38 mouse cellular contexts compared by ENCODE assay signal in the genomic region with DNA sequence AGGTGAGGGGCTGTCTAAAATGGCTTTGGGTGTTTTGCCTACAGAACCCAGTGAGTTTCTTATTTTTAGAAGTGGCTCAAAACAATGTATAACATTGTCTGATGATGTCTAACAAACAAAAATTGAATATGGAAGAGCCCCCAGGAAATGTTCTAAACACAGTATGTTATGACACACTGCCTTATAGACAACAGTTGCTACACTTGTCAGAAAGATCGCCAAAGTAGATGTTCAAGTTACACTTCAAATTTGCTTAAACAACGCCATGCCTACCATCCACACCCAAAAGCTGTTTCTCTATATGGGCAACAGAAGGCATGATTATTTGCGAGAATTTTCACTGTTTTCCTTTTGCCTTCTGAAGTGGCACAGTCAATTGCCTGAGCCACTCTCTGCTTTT. TPM values are rescaled to one million over a fixed set of nuclear protein-coding genes. Genes with fewer than 3 reads are reported as not detected.
"Had no signal": no experiment of that assay in that cellular context is flagged by ENCODE, and none has a peak within 500 bp of the region (broad histone marks: within the 10 kb centered on the region; RNA-seq: fewer than 3 reads in every experiment).

No protein-coding gene starts in this region.

- H3K9ac ChIP-seq: limb, embryonic 12.5 days; limb, embryonic 13.5 days; limb, embryonic 15.5 days; liver, embryonic 12.5 days; liver, embryonic 13.5 days; liver, embryonic 14.5 days; liver, embryonic 15.5 days; liver, postnatal 0 days; lung, embryonic 14.5 days; lung, embryonic 15.5 days; midbrain, embryonic 12.5 days; midbrain, embryonic 13.5 days; midbrain, embryonic 15.5 days; neural tube, embryonic 12.5 days; neural tube, embryonic 13.5 days had no signal

- H3K9me3 ChIP-seq: limb, embryonic 10.5 days; limb, embryonic 12.5 days; limb, embryonic 13.5 days; limb, embryonic 15.5 days; liver, embryonic 12.5 days; liver, embryonic 13.5 days; liver, embryonic 15.5 days; lung, embryonic 15.5 days; megakaryocyte, embryonic 14.5 days; midbrain, embryonic 10.5 days; midbrain, embryonic 12.5 days; midbrain, embryonic 13.5 days; midbrain, embryonic 15.5 days; neural tube, embryonic 12.5 days; neural tube, embryonic 13.5 days had no signal

- ATAC-seq: liver, embryonic 12.5 days; liver, postnatal 0 days; lung, postnatal 0 days; midbrain, embryonic 13.5 days; midbrain, embryonic 15.5 days; midbrain, embryonic 16.5 days had no signal

- H3K4me2 ChIP-seq: limb, embryonic 12.5 days; limb, embryonic 13.5 days; limb, embryonic 15.5 days; liver, embryonic 11.5 days; liver, embryonic 12.5 days; liver, embryonic 13.5 days; liver, embryonic 15.5 days; lung, embryonic 14.5 days; lung, embryonic 15.5 days; midbrain, embryonic 12.5 days; midbrain, embryonic 13.5 days; midbrain, embryonic 15.5 days; neural tube, embryonic 12.5 days; neural tube, embryonic 13.5 days had no signal

- H3K36me3 ChIP-seq: limb, embryonic 10.5 days; limb, embryonic 12.5 days; limb, embryonic 13.5 days; limb, embryonic 15.5 days; liver, embryonic 12.5 days; liver, embryonic 13.5 days; liver, embryonic 15.5 days; lung, embryonic 15.5 days; midbrain, embryonic 10.5 days; midbrain, embryonic 12.5 days; midbrain, embryonic 15.5 days; neural tube, embryonic 12.5 days; neural tube, embryonic 13.5 days had no signal

- DNase-seq: left cerebral cortex, postnatal 4 days; liver; liver, embryonic 13.5 days; liver, postnatal 0 days; lung, adult 18-20 months; lung, adult 2 months; lung, embryonic 14.5 days; lung, postnatal 10 days; lung, postnatal 14 days; lung, postnatal 36 days; lung, postnatal 4 days; midbrain, embryonic 14.5 days had no signal

- H3K4me1 ChIP-seq: limb, embryonic 10.5 days; limb, embryonic 12.5 days; limb, embryonic 13.5 days; limb, embryonic 15.5 days; liver, embryonic 12.5 days; liver, embryonic 13.5 days; liver, embryonic 15.5 days; lung, embryonic 15.5 days; megakaryocyte, embryonic 14.5 days; midbrain, embryonic 10.5 days; midbrain, embryonic 12.5 days; midbrain, embryonic 13.5 days; neural tube, embryonic 12.5 days had no signal

- H3K27me3 ChIP-seq: limb, embryonic 12.5 days; limb, embryonic 13.5 days; limb, embryonic 15.5 days; liver, embryonic 12.5 days; liver, embryonic 13.5 days; liver, embryonic 15.5 days; lung, embryonic 15.5 days; megakaryocyte, embryonic 14.5 days; midbrain, embryonic 12.5 days; midbrain, embryonic 13.5 days; midbrain, embryonic 15.5 days; neural tube, embryonic 12.5 days; neural tube, embryonic 13.5 days had no signal

- H3K27ac ChIP-seq: limb, embryonic 10.5 days; limb, embryonic 12.5 days; limb, embryonic 13.5 days; limb, embryonic 15.5 days; liver, embryonic 12.5 days; liver, embryonic 13.5 days; liver, embryonic 14.5 days; liver, embryonic 15.5 days; lung, embryonic 15.5 days; macrophage; midbrain, embryonic 10.5 days; midbrain, embryonic 12.5 days; midbrain, embryonic 13.5 days; midbrain, embryonic 15.5 days; neural tube, embryonic 12.5 days; neural tube, embryonic 13.5 days had no signal

- H3K4me3 ChIP-seq: limb, embryonic 10.5 days; limb, embryonic 12.5 days; limb, embryonic 13.5 days; limb, embryonic 15.5 days; liver, embryonic 12.5 days; liver, embryonic 13.5 days; liver, embryonic 15.5 days; lung, embryonic 15.5 days; megakaryocyte, embryonic 14.5 days; midbrain, embryonic 10.5 days; midbrain, embryonic 12.5 days; midbrain, embryonic 13.5 days; midbrain, embryonic 15.5 days; myocyte; neural tube, embryonic 12.5 days; neural tube, embryonic 13.5 days had no signal

RNA-seq across cellular contexts. Expression of a gene that starts 10.8 kb away (rescaled TPM):
- total RNA-seq: megakaryocyte progenitor cell, adult 5-6 weeks; megakaryocyte, adult 5-6 weeks; megakaryocyte-erythroid progenitor cell, adult 5-6 weeks; monocyte, adult 5-6 weeks had no signal
- polyA plus RNA-seq: liver, adult 2 months; liver, embryonic 16.5 days; liver, postnatal 0 days; macrophage; myocyte had no signal
